Mouse (Mus musculus): ENCODE data around the gene Cort. TPM values are rescaled to one million over a fixed set of nuclear protein-coding genes. Genes with fewer than 3 reads are reported as not detected.

Gene Cort
- polyA plus RNA-seq, 1 experiment, result not detected

GRCm38 (mm10) chr4:149098571-149098970 lies 28.0 kb downstream of the Cort start:
- no peak for DNase-seq (ENCODE audit: low read depth)

- no peak for DNase-seq (ENCODE audit: low read depth)
Observed at GRCm38 (mm10) chr4:149097956-149098355, 28.6 kb downstream of the Cort start.

GRCm38 (mm10) chr4:149091364-149091763 lies 35.2 kb downstream of the Cort start:
- no peak for DNase-seq (ENCODE audit: low read depth)

GRCm38 (mm10) chr4:149085381-149085780 lies 41.2 kb downstream of the Cort start:
- DNase-seq (ENCODE audit: low read depth), result no peak

GRCm38 (mm10) chr4:149081528-149081927 lies 45.0 kb downstream of the Cort start:
- no peak for DNase-seq (ENCODE audit: low read depth)

- DNase-seq (ENCODE audit: low read depth), result no peak
Observed at GRCm38 (mm10) chr4:149080111-149080510, 46.5 kb downstream of the Cort start.

GRCm38 (mm10) chr4:149079629-149080028 lies 46.9 kb downstream of the Cort start:
- no peak for DNase-seq (ENCODE audit: low read depth)

- DNase-seq (ENCODE audit: low read depth), result no peak
Observed at GRCm38 (mm10) chr4:149078261-149078660, 48.3 kb downstream of the Cort start.

GRCm38 (mm10) chr4:149075871-149076575 lies 50.5 kb downstream of the Cort start:
- DNase-seq (ENCODE audit: low read depth), result no peak

GRCm38 (mm10) chr4:149075073-149075472 lies 51.5 kb downstream of the Cort start:
- DNase-seq (ENCODE audit: low read depth), result no peak

Other genes with a start within 250 kb of the Cort start
- gene Pex14, start 26.9 kb downstream of the Cort start, polyA plus RNA-seq (2012; rRNA removed), result 44.5 and 45.5 TPM in 2 replicates
- 14.6 and 15.1 TPM in 2 replicates for gene Dffa, start 22.6 kb downstream of the Cort start, polyA plus RNA-seq (2012; rRNA removed)
- gene Cenps, start 10.9 kb upstream of the Cort start, polyA plus RNA-seq (2012; rRNA removed), result 1.2 and 1.3 TPM in 2 replicates
- gene Pgd, start 40.0 kb upstream of the Cort start, polyA plus RNA-seq (2012; rRNA removed), result 230 and 303 TPM in 2 replicates
- gene Kif1b, start 180.9 kb upstream of the Cort start, polyA plus RNA-seq (2012; rRNA removed), result 49.9 and 61.6 TPM in 2 replicates